Mouse (Mus musculus): Measurements from ENCODE around the gene Lrrc51. TPM values are rescaled to one million over a fixed set of nuclear protein-coding genes. Genes with fewer than 3 reads are reported as not detected.

The Lrrc51 gene
- under 1 TPM in 1 of 2 experiments, not detected in 1; 0.88 TPM for total RNA-seq (2023)

DNA sequence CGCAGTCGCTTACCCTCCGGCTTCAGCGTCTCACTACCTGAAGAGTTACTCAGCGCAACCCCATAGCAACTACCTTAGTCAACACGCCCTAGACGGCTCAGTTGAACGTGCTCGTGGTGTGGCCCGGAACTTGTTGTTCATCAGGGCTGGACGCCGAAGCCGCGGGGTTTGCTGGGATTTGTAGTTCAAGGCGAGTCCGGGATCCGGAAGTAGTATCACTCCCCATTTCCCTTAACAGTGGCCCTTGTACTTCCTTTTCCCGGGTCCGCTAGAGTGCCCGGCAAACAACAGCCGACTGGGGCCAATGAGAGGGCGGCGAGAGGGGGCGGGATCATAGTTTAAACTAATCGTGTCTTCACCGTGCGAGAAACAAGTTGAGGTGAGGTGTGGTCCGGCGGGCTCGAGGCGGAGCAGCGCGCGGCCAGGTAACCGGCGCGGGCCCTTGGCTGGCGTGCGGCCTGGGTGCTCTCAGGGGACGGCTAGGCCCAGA, at the start of gene Lrrc51, which contains the start of gene Numa1:
TSS of gene Lrrc51 (minus strand) at position 145 of the 490 bp plus-strand sequence.
TSS of gene Numa1 (plus strand) at position 361 of the 490 bp plus-strand sequence.

DNA sequence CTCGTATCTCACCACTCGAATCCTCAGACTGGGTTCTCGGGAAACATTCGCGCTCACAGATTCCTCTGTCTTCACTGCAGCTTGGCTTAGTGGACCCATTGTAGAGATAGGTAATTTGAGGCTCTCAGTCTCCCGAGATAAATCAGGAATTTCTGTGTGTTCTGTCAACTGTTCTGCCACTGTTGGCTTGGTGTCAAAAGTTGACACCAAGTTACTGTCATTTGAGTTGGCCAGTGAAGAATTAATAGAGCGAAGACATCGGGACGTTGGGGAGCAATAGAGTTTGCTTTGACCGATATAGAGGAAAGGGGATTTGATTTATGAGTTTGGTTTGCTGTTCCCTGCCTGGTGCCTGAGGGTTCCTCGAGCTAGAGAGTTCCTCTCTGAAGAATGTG, 27.4 kb downstream of the Lrrc51 start, which contains the start of gene Tomt:
TSS of gene Tomt (minus strand) at position 73 of the 395 bp plus-strand sequence.

GRCm38 (mm10) chr7:101905561-101906286, 28.0 kb downstream of the Lrrc51 start, which contains the start of gene Lamtor1:
Gene Lamtor1 (plus strand): TSS chr7:101905904.

GRCm38 (mm10) chr7:101870629-101871028, 63.1 kb downstream of the Lrrc51 start, which contains the start of gene Folr1:
Gene Folr1 (minus strand): TSS chr7:101870788.

DNA sequence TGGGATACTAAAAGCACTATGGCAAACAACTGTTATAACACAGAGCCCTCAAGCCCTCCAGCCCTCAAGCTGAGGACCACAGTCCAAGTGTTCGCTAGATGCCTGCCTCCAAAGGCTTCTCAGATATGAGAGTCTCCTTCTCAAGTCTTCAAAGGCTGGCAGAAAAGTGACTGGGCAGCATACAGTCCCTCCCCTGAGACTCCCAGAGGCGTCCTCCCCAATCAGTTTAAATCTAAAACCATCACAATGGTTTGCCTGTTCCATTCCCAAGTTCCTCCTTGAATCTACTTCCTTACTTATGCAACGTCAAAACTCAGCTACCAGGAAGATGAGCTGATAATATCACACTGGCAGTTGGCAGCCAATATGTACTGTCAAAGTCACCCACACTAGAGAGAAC, 70.3 kb downstream of the Lrrc51 start, which contains the start of gene Anapc15:
TSS of gene Anapc15 (plus strand) at position 301 of the 400 bp plus-strand sequence.

Other genes with a start within 250 kb of the Lrrc51 start
- gene Phox2a, start 115.6 kb downstream of the Lrrc51 start, total RNA-seq (2023) = not detected
- 10 to 100 TPM; 19.2 to 23.3 TPM for gene Inppl1, start 95.7 kb downstream of the Lrrc51 start, total RNA-seq (2023)
- gene Folr2, start 76.7 kb downstream of the Lrrc51 start, total RNA-seq (2023) = 1 to 10 TPM; 1.3 to 1.8 TPM
- 10 to 100 TPM; 50.0 to 57.1 TPM for gene Anapc15, start 70.2 kb downstream of the Lrrc51 start, total RNA-seq (2023)
- not detected for gene Folr1, start 63.1 kb downstream of the Lrrc51 start, total RNA-seq (2023)
- 100 to 1,000 TPM; 107 to 110 TPM for gene Lamtor1, start 28.0 kb downstream of the Lrrc51 start, total RNA-seq (2023)
- gene Tomt, start 27.5 kb downstream of the Lrrc51 start, total RNA-seq (2023) = not detected
- 100 to 1,000 TPM; 118 to 124 TPM for gene Numa1, start 216 bp upstream of the Lrrc51 start, total RNA-seq (2023)
- 10 to 100 TPM; 26.8 to 30.1 TPM for gene Il18bp, start 84.8 kb upstream of the Lrrc51 start, total RNA-seq (2023)
- 10 to 100 TPM; 13.5 to 16.0 TPM for gene Rnf121, start 131.6 kb upstream of the Lrrc51 start, total RNA-seq (2023)
- gene Xndc1, start 131.6 kb upstream of the Lrrc51 start, total RNA-seq (2023) = 10 to 100 TPM; 14.3 to 14.4 TPM
- 1 to 10 TPM; 1.4 to 2.0 TPM for gene Xntrpc, start 131.8 kb upstream of the Lrrc51 start, total RNA-seq (2023)
- not detected for gene Trpc2, start 149.2 kb upstream of the Lrrc51 start, total RNA-seq (2023)
- gene Art1, start 167.8 kb upstream of the Lrrc51 start, total RNA-seq (2023) = not detected
- not detected for gene Art5, start 175.6 kb upstream of the Lrrc51 start, total RNA-seq (2023)
- gene Chrna10, start 182.9 kb upstream of the Lrrc51 start, total RNA-seq (2023) = not detected